Mouse (Mus musculus): ENCODE measurements around the gene Rbm24. TPM values are rescaled to one million over a fixed set of nuclear protein-coding genes. Genes with fewer than 3 reads are reported as not detected.

The Rbm24 gene
- total and polyA plus RNA-seq, 3 experiments, result not detected

DNA sequence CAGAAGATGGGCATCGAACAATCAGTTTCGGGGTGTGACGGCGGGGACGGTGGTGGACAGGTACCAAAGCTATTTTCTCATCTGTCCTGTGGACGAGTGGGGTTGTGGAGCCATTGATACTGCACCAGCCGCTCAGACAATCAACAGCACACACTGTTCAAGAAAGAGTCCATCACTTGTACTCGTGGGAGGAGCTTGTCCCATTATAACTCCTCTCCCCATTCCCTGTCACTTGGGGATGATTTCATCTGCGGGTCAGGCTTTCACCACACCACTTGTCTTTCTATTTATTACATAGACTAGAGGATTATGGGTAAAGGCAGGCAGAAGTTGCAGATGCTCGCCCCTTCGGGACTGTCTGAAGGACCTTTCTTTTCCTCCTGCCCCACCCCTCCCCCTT is 11.6 kb downstream of the Rbm24 start:
- no peak overlapping the region for H3K4me2 ChIP-seq (ENCODE audit: insufficient read depth, low read depth, poor library complexity, severe bottlenecking)
- dilution Hi-C loops (cut with MboI; ENCODE audit: extremely low pct_ligation_motif_present, extremely low pct_unique_long_range_greater_than_20kb, low sequenced_read_pairs), result no loop called here
- TF ChIP-seq BHLHE40 (IDR thresholded peaks at IDR 0.05; ENCODE audit: low read depth, low read length) (no peak), POLR2A (IDR thresholded peaks at IDR 0.05; ENCODE audit: low read depth, low read length) (no peak), ZNF384 (IDR thresholded peaks at IDR 0.05; ENCODE audit: low read depth, low read length) (no peak), ZMIZ1 (IDR thresholded peaks at IDR 0.05; ENCODE audit: low read depth, low read length) (no peak), HCFC1 (IDR thresholded peaks at IDR 0.05; ENCODE audit: low read depth, low read length) (no peak), JUND (conservative IDR thresholded peaks at IDR 0.05; ENCODE audit: low read depth, low read length) (no peak), SIN3A (IDR thresholded peaks at IDR 0.05; ENCODE audit: low read length) (no peak), RAD21 (IDR thresholded peaks at IDR 0.05; ENCODE audit: low read depth, low read length) (no peak), JUN (IDR thresholded peaks at IDR 0.05; ENCODE audit: insufficient read depth, low read depth, low read length) (no peak), CHD1 (IDR thresholded peaks at IDR 0.05; ENCODE audit: low read depth, low read length) (no peak), TBP (conservative IDR thresholded peaks at IDR 0.05; ENCODE audit: low read depth, low read length) (no peak), EP300 (IDR thresholded peaks at IDR 0.05; ENCODE audit: low read length) (no peak)

DNA sequence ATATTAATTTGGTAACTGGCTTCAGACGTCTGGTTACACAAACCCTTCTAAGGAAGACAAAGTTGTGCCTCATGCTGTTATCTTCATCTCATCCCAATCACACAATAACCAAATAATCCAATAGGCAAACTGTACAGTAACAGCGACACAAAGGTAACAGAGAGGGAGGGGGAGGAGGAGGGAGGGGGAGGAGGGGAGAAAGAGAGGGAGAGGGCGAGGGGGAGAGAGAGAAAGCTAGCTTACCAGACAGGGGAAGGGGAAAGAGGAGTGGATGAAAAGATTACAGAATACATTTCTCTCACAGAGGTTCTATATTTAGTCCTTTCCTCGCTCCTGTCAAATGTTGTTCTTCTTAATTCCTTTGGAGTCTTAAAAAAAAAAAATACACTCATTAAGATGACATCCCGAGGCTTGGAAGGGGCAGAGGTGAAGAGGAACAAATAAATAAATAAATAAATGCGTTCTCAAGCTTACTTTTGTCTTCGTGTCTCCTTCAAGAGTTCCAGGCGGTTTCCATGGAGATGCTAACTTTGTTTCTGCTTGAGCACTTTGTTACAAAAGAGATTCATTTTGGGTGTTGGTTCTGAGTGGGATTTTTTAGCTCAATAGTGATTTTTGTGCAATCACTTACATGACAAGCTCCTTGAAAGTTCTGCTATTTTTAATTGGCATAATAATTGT is 15.8 kb downstream of the Rbm24 start:
- Histone ChIP-seq H3K4me3 (replicated peaks in 1 of 3; ENCODE audit: low read depth in 2 of 3, low read length in 2 of 3, poor library complexity in 1 of 3) (no peak overlapping the region), H3K36me3 (replicated peaks in 1 of 2; ENCODE audit: control insufficient read depth in 1 of 2, insufficient read depth in 1 of 2, low read length in 1 of 2) (no peaks in the 10 kb centered on the region), H3K4me1 (ENCODE audit: control insufficient read depth in 1 of 2, insufficient read depth in 2 of 2) (peaks cover 1 to 3% of the 10 kb centered on the region in 2 experiments; a peak in 2 of 4 replicates), H3K27ac (ENCODE audit: insufficient read depth, low read depth) (no peak overlapping the region), H3K9me3 (replicated peaks; ENCODE audit: low read length) (no peaks in the 10 kb centered on the region), H3K4me2 (ENCODE audit: insufficient read depth, low read depth, poor library complexity, severe bottlenecking) (no peak overlapping the region), H3K27me3 (replicated peaks) (no peaks in the 10 kb centered on the region), H3K9ac (ENCODE audit: insufficient read depth, low read depth) (no peak overlapping the region), H3K79me2 (replicated peaks; ENCODE audit: control insufficient read depth, extremely low read depth, insufficient read depth, poor library complexity, severe bottlenecking) (no peaks in the 10 kb centered on the region)
- in situ Hi-C loops (cut with MboI; ENCODE audit: low pct_ligation_motif_present, low pct_unique_long_range_greater_than_20kb, low sequenced_read_pairs) (no loop called here), dilution Hi-C loops (cut with MboI; ENCODE audit: extremely low pct_ligation_motif_present, extremely low pct_unique_long_range_greater_than_20kb, low sequenced_read_pairs) (no loop called here)
- DNase-seq (ENCODE audit: extremely low read depth), result no peak
- TF ChIP-seq MAZ (IDR thresholded peaks at IDR 0.05; ENCODE audit: low read depth, low read length), result no peak
- no peak for TF ChIP-seq CHD2 (IDR thresholded peaks at IDR 0.05; ENCODE audit: low read length)

More for the DNA sequence above, 11.6 kb downstream of the Rbm24 start:
- H3K4me3 ChIP-seq (replicated peaks in 1 of 3; ENCODE audit: low read depth in 2 of 3, low read length in 2 of 3, poor library complexity in 1 of 3), result no peak overlapping the region
- H3K27me3 ChIP-seq (replicated peaks), result no peaks in the 10 kb centered on the region
- no peaks in the 10 kb centered on the region for H3K79me2 ChIP-seq (replicated peaks; ENCODE audit: control insufficient read depth, extremely low read depth, insufficient read depth, poor library complexity, severe bottlenecking)
- no peaks in the 10 kb centered on the region for H3K36me3 ChIP-seq (replicated peaks in 1 of 2; ENCODE audit: control insufficient read depth in 1 of 2, insufficient read depth in 1 of 2, low read length in 1 of 2)
- no peak for DNase-seq (ENCODE audit: extremely low read depth)
- in situ Hi-C loops (cut with MboI; ENCODE audit: low pct_ligation_motif_present, low pct_unique_long_range_greater_than_20kb, low sequenced_read_pairs), result no loop called here
- no peaks in the 10 kb centered on the region for H3K9me3 ChIP-seq (replicated peaks; ENCODE audit: low read length)
- no peaks in the 10 kb centered on the region; a peak in 1 of 4 replicates for H3K4me1 ChIP-seq (ENCODE audit: control insufficient read depth in 1 of 2, insufficient read depth in 2 of 2)
- no peak overlapping the region for H3K9ac ChIP-seq (ENCODE audit: insufficient read depth, low read depth)
- no peak overlapping the region for H3K27ac ChIP-seq (ENCODE audit: insufficient read depth, low read depth)

DNA sequence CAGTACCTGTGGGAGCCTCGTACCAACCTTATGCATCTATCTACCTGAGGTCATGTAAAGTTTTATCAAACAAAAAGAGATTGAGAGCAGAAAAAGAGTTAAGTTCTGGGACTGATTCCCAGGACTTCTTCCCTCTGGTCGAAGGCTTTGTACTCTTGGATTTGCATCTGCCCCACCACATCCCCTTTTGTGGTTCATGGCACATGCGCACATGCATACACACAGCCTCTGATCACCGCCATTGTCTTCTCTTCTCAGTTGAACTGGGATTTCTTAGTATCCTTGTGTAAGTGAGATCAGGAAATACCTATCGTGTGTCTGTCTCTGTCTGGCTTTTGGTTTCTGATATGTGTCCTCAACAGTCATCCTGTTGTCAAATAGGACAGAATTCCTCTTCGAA is 20.7 kb downstream of the Rbm24 start:
- no peaks in the 10 kb centered on the region for H3K9me3 ChIP-seq (replicated peaks; ENCODE audit: low read length)
- H3K9ac ChIP-seq (ENCODE audit: insufficient read depth, low read depth), result no peak overlapping the region
- no peak for DNase-seq (ENCODE audit: extremely low read depth)
- peaks cover 3 to 4% of the 10 kb centered on the region in 2 experiments; a peak in 2 of 4 replicates for H3K4me1 ChIP-seq (ENCODE audit: control insufficient read depth in 1 of 2, insufficient read depth in 2 of 2)
- in situ Hi-C loops (cut with MboI; ENCODE audit: low pct_ligation_motif_present, low pct_unique_long_range_greater_than_20kb, low sequenced_read_pairs), result no loop called here
- no peak overlapping the region for H3K4me3 ChIP-seq (replicated peaks in 1 of 3; ENCODE audit: low read depth in 2 of 3, low read length in 2 of 3, poor library complexity in 1 of 3)
- dilution Hi-C loops (cut with MboI; ENCODE audit: extremely low pct_ligation_motif_present, extremely low pct_unique_long_range_greater_than_20kb, low sequenced_read_pairs), result no loop called here
- no peaks in the 10 kb centered on the region for H3K36me3 ChIP-seq (replicated peaks in 1 of 2; ENCODE audit: control insufficient read depth in 1 of 2, insufficient read depth in 1 of 2, low read length in 1 of 2)
- H3K79me2 ChIP-seq (replicated peaks; ENCODE audit: control insufficient read depth, extremely low read depth, insufficient read depth, poor library complexity, severe bottlenecking), result no peaks in the 10 kb centered on the region
- H3K4me2 ChIP-seq (ENCODE audit: insufficient read depth, low read depth, poor library complexity, severe bottlenecking), result no peak overlapping the region
- H3K27ac ChIP-seq (ENCODE audit: insufficient read depth, low read depth), result no peak overlapping the region
- no peaks in the 10 kb centered on the region for H3K27me3 ChIP-seq (replicated peaks)
- TF ChIP-seq BHLHE40 (IDR thresholded peaks at IDR 0.05; ENCODE audit: low read depth, low read length) (peak; percentile 66), MXI1 (IDR thresholded peaks at IDR 0.05; ENCODE audit: low read depth, low read length) (no peak)
